Mouse (Mus musculus): ENCODE results near the gene Sdk1. TPM values are rescaled to one million over a fixed set of nuclear protein-coding genes. Genes with fewer than 3 reads are reported as not detected.
A peak's percentile ranks its signal among the peaks of the same experiment; 100 is the strongest.
"Not testable (repeated sequence)": the region's sequence is repeated elsewhere in the genome, so short reads cannot be mapped to it uniquely, and the experiment has no call there.

The Sdk1 gene
- total RNA-seq, 2 experiments from 2014 or later, result 0.47 to 1.7 TPM

DNA sequence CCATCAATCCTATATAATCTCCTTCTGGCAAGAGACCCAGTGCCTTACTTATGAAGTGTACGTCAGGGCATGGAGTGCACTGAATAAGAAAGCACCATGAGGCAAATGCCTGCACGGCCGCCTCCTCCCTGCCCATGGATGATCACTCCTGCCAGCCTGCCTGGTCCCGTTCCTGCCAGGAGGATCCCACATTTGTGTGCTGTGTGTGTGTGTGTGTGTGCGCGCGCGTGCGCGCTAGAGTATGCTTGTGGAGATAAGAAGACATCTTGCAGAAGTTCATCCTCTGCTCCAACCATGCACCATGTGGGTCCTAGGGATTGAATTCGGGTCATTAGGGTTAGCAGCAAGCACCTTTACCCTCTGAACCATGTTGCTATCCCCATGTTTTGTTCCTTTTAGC lies 395.1 kb downstream of the Sdk1 start:
- DNase-seq, result no peak

DNA sequence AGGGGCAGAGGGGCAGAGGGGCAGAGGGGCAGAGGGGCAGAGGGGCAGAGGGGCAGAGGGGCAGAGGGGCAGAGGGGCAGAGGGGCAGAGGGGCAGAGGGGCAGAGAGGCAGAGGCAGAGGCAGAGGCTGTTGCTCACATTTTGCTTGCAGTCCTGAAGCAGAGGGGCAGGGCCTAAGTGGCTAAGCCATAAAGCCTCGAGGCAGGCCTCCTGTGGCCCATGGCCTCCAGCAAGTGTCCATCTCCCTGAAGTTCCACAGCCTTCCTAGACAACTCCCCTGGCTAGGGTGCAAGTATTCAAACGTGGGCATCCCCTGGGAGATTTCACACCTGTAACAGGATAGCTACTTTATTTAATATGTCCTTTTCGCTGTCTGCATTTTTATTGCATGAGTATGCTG lies 395.8 kb downstream of the Sdk1 start:
- not testable (repeated sequence) for DNase-seq

DNA sequence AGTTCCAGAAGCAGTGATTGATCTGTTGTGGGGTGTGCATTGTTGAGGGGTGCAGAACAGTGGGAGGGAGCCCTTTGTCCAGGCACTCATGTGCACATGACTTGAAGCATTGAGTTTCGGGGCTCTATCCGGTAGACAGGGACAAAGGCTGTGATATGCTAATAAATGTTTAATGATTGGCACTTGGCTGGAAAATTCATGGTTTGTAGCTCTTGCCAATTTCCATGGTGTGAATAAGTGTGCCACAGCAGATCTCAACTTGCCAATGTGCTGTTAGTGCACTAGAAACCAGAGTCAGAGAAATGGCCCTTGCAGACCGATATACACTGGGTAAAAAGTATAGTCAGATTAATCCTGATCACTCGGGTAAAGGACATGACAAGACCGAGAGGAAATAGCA lies 404.4 kb downstream of the Sdk1 start:
- DNase-seq, result no peak

DNA sequence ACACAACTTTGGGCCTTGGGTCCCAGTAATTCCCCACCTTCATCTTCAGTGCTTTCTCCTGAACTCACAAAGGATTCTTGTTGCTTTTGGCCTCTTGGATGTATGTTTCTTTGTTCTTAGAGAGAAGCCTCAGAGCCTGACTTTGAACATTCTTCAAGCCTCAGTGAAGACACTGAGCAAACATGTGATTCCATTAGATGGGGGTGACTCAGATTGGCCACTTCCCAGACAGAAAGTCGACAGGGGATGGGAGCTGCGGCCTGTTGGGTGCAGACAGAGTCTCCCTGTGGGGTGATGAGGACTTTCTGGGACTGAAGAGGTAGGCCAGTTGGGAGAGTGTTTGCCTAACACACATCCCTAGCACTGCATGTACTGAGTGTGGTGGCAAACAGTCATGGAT lies 405.3 kb downstream of the Sdk1 start:
- DNase-seq, result no peak

DNA sequence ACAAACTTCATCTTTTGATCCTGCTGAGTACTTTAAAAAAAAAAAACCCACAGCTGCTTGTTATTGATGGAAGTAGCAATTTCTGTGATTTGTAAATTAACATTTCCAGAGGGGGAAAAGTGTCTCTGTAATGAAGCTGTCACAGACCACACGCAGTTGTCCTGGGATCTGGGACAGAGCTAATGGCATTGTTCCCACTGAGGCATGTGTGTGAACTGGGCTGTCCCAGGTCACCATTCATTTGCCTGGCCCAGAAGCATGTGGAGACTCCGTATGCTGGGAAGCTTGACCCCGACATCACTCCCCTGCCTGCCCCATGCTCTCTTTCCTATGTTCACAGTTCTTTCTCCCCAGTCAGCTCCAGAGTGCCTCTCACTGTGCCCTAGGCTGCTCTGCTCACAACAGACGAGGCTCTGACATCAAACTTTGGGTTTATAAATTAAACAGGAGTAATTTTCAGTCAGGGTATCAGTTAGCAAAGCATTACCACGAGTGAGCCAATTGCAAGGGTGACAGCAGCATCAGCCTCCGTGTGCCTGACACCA lies 408.6 kb downstream of the Sdk1 start:
- DNase-seq, result no peak

DNA sequence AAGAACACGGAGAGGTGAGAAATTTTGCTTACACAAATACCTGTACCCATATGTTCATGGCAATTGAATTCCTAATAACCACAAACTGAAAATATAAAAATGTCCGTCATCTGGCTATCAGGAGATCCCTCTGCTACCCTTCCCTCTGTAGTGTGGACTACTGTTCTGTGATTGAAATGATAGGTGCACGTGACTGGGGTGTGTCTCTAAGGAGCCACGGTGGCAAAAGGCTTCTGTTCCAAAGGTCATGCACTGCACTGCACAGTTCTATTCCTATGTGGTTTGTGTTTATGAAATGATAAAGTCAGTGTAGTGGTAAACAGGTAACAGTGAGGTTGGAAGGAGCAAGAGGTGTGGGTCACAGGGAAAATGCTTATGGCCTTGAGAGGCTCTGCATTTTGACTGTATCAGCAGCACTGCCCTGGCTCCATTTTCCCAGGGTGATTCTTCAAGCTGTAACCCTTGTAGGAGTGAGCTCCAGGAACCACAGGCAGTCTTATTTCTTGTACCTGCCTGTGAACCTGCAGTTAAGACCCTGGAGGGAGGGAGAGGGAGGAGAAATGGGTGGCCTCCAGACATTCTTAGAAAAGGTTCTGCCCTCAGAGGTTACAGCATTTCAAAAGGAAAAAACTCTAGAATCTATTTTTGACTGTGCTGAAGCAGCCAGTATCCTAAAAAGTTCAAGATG lies 410.5 kb downstream of the Sdk1 start:
- DNase-seq, result no peak

DNA sequence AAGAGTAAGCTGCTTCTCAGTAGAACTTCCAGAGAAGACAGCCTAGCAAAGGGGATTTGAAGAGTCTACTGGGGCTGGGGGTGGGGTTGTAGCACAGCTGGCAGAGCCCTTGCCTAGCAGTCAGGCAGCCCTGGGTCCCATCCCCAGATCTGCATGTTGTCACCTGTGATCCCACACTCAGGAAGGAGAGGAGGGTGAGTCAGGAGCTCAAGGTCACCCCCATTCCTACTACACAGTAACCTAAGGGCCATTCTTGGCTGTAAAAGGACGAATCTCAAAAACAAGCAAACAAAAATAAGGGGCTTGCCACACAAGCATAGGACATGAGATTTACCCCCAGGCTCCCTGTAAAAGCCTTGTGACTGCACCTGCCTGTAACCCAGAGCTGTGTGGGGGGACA lies 435.1 kb downstream of the Sdk1 start:
- no peak for DNase-seq

DNA sequence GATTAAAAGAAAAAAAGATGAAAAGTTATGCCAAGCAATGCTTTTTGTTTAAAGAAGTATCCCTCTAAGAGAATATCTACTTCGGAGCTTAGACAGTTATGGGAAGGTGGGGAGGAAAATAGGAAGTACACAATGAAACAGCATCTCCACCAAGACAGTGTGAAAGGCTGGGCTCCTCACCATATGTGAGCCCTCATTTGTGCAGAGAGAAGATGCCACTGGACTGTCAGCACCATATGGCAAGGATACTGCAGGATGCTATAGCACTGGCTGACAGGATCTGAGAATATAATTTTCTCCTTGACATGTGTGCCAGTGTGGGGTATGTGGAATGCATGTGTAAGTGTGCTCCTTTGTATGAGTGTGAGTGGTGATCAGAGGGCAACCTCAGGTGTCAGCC lies 435.7 kb downstream of the Sdk1 start:
- DNase-seq, result no peak

DNA sequence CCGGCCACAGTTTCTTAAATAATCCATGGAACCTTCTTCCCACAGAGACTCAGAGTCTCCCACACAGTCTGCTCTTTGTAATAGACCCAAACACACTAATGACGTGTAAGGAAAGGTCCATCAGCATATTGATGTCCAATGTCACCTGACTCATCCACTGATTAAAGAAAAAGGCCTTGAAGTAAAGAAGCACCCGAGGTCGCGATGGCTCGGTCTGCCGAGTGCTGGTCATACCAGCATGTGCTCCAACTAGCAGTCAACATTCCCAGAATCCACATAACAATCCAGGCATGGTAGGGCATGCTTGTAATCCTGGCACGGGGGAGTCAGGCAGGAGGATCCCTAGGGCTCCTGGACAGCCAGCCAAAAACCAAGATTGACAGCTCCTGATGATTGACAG lies 436.6 kb downstream of the Sdk1 start:
- no peak for DNase-seq

DNA sequence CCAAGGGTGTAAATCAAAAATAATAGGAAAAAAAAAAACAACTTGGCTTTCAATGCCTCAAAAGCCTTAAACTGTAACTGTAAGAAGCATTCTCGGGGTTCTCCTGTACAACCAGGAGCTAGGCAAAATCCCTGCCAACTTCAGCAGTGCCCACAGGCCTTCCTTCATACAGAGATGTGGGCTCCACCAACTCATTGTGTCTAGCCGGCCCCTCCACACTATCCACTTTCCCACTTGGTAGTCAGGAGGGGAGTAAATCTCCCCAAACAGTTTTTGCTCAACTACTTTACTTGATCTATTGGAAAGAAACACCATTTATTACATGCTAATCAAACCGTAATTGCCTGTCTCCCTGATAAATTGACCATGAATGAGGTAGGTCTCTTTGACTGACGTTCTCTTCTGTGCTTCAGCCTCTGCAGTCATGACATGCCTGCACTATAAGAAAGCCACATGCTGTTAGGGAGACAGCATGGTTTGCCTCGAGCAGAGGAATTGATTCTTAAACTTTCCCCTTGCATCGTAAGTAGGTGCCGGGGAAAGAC lies 445.7 kb downstream of the Sdk1 start:
- no peak for DNase-seq

DNA sequence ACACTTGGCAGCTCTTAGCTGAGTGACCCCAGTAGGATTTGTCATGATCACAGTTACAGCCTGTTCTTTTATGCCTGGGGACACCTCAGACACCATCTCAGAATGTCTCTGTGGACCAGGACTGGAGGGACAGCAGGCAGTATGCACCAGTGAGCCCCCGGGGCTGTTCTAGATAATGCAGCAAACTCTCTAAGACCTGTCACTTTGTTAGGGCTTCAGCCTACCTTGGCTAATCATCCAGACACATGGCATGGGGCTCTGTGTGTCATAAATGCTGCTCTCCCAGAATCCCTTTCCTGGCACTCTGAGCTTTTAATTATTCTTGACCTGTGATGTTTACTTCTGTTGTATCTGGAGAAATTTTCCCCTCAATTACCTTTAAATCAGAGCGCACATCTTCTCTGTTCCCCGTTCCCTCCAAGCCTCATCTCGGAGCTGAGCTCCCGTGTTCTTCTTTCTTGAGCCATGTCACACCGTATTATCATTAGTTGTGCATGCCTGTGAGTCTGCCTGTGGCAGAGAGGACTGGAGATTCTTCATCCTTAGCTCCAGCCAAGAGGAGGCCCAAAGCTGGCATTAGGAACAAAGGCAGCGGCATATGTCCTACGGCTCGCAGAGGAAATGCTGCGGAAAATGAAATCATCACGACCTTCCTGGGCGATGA lies 448.3 kb downstream of the Sdk1 start:
- no peak for DNase-seq

DNA sequence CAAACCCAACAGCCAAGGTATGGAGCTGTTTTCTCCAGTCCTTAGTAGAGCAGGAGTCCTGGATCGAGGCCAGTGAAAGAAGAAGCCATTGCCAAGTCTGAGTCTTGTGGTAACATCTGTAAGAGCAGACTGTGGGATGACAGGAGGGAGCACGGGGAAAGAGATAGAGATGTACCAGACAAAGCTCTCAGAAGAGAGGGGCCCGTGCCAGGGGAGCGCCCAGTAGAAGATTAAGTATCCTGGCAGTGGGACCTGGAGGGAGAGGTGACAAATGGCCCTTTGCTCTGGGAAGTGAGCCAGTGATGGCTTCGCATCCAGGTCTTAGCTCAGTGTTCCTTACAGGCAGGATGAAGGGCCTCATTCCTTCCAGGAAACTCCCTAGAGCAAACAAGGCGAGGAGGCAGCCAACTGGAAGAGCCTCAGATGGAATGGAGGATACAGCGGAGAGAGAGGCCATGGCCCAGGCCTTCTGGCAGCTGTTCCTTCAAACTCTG lies 450.2 kb downstream of the Sdk1 start:
- DNase-seq, result peak; percentile 80 to 90

DNA sequence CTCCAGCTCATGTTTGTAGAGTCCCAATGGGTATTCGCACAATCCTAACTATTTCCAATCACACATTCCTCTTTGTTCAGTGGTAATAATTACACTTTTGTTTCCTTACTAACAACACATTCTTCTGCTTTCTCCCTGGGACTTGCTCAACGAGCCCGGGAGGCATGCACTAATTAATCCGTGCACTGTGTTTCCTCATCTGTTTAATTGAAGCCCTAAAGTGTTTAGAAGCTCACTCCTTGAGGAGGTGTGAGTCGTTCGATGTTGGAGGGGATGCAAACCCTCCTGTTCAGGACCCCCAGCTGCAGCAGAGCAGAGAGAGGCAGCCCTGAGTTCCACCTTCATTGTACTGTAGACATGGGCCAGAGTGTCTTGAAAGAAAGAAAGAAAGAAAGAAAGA lies 452.4 kb downstream of the Sdk1 start:
- DNase-seq, result peak in 1 of 2 experiments; percentile 12

DNA sequence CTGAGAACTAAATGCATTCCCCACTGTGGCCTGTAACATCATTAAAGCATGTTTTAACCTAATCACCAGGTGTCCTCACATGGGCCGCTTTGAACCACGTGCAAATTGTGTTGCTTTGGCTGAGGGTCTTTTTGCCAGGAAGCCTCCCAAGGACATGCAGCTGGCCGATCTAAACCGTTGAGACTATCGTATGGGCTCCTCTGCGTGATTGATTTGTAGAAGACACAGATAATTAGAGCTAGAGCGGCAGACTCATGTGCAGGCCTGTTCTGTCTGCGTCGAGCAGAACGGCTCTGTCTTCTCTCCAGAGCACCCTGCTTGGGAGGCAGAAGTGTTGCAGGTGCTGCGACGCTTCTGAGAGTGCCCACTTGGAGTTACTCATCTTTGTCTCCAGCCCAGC lies 453.6 kb downstream of the Sdk1 start:
- DNase-seq, result no peak

DNA sequence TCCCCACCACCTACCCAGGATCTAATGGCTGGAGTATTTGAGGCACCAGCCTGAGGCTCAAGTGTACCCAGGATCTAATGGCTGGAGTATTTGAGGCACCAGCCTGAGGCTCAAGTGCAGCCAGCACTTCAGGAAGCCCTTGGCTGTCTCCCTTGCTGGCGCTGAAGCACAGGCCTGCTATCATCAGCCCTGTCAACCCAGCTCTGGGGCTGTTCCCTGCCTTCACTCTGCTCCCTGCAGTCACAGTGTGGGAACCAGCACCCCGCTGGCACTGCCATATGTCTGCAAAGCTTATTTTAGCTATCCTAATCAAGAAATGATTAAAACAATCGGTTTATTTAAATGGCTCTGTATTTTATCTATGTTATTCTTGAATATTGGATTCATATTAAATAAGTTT lies 457.1 kb downstream of the Sdk1 start:
- DNase-seq, result peak in 1 of 2 experiments; percentile 10

DNA sequence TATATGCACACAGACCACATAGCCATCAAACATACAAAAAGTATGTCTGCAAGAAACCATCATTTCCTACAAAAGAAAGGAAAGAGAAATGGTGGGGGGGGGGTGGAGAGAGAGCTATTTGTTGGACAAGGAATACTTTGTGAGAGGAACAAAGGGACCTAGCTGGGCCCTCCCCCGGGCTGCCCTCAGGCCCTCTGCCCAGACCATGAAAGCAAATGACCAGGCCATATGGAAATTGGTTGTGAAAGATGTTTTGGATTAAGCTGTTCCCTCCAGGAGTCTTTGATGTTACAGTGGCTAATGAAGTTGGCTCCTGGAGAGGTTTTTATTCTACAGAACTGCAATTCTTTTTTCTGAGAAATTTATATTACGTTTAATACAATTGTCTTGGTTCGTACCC lies 479.5 kb downstream of the Sdk1 start:
- no peak for DNase-seq

DNA sequence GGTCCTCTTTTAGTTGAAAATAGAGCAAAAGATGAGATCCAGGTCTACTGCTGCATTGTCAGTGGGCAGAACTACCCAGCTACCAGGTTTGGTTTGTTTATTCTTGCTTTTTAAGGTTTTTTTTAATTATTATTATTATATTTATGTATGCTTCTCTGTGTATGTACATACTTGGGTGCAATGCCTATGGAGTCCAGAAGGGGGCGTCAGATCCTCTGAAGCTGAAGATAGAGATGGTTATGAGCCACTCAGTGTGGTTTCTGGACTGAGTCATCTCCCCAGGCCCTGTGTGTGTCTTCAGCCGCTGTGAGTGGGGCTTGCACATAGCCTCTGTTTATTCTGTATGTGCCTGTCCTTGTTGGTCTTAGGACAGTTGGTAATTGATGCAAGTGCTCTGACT lies 486.7 kb downstream of the Sdk1 start:
- DNase-seq, result no peak

DNA sequence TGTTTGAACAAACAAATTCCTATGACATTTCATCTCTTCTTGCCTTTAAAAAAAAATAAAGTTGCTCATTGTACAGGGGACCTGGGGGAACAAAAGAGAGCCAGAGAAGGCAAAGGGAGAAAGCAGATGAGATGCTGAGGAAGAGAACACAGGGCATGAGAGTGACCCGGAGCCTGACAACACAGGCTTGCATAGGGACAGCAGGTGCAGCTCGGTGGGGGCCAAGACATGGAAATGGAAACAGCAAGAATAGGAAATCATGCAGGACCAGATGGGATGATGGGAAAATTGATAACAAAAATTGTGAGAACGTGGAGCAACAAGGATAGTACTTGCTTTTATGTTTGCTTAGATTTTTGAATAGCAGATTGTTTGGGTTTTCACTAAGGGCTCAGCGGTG lies 488.7 kb downstream of the Sdk1 start:
- DNase-seq, result no peak

DNA sequence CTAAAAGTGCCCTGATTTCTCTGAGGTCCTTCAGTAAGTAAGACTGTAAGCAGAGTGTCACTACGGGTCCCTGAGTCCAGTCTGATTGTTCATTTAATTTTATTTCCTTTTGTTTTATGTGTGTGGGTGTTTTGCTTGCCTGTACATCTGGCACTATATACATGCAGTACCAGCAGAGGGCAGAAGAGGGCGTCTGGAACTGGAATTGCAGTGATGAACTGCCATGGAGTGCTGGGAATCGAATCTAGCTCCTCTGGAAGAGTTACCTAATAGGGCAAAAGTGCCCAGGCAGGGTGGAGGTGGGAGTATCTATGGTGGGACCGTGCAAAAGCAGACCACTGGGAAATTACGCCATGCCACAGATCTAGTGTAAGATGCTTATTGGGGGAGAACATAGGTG lies 497.4 kb downstream of the Sdk1 start:
- no peak for DNase-seq

DNA sequence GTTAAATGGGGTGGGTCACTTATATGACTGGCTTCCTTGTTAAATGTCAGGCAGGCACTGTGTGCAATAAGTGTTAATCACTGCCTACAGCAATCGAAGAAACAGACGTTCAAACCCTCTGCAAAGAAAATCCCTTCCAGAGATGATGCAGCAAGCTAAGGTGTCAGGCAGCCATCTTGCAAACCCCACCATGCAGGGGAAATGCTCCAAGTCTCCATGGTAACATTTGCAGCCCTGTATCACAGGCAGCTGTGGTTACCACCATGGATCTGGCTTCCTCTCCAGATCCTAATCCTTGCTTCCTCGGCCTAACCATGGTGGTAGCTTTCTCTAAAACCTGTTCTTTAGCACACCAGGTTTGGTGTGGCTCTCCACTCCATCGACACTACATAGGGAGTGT lies 507.5 kb downstream of the Sdk1 start:
- DNase-seq, result no peak

DNA sequence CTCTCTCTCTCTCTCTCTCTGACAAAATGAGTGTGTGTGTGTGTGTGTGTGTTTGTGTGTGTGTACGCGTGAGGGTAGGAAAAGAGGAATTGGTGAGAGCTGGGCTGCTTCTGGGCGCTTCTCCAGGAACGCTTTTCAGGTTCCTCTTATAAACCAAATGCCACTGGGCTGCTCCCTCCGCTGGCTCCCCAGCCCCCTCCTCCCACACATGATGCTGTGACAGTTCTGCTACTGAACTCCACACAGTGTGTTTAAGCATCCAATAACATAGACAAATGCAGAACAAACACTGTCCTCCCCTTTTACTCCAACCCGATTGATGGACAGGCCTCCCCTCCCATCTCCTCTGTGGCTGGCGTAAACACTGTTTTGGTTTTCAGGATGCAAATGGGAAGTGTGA lies 513.0 kb downstream of the Sdk1 start:
- peak in 1 of 2 experiments; percentile 48 for DNase-seq

DNA sequence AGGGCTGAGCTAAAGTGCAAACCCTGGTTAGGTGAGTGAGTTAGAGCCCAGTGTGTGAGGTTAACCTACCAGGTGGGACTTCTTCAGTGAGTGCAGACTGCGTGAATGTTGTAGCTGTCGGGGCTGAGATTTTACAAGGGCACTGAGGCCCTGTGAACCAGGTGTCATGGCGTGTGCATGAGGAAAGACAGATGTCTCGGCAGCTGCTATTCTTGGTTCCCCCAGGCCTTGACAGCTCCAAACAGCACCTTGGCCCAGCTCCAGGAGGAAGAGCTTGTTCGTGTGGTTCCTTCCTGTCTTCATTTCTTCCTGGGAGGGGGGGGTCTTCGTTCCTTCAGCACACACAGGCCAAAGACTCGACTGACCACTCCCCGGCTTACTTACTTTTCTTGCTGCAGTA lies 517.6 kb downstream of the Sdk1 start:
- peak; percentile 20 to 26 for DNase-seq

DNA sequence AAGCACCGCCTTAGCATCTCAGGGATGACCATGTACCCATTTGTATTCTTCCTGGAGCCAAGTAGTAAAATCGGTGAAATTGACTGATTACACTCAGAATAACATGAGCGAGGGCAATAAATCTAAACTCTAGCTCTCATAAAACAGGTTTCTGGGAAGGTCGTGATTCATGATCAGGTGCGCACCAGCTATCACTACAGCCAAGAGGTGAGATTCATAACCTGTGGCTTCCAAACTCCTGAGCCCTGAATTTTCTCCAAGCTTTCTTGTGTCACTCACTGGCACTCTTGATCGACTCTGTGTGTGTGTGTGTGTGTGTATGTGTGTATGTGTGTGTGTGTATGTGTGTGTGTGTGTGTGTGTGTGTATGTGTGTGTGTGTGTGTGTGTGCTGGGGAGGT lies 522.8 kb downstream of the Sdk1 start:
- no peak for DNase-seq
